Mouse (Mus musculus) urinary bladder, postnatal 14 days (tissue): ENCODE measurements around the gene Vwa2.

ENCODE experiments used
- DNase-seq: peaks from one replicate; pipeline ENCODE4 v3.0.0; 2021; ENCODE audit warnings: low spot score

Gene Vwa2

DNA sequence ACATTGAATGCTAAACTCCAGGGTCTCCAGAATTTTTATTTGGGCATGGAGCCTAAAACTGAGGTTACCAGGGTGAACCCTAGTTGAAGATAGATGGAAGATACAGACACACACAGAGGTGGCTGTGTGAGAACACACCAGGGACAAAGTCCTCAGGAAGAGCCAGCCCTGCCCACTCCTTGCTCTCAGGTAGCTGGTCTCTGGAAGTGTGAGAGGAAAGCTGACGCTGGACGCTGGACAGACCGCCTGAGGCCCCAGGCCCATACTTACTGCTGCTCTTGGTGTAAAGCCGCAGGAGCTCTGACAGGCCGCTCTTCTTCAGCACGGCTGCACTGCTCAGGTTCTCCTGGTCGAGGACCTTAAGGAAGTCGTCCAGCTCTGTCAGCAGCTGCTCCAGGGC, 75.8 kb downstream of the Vwa2 start:
- no peak for DNase-seq

DNA sequence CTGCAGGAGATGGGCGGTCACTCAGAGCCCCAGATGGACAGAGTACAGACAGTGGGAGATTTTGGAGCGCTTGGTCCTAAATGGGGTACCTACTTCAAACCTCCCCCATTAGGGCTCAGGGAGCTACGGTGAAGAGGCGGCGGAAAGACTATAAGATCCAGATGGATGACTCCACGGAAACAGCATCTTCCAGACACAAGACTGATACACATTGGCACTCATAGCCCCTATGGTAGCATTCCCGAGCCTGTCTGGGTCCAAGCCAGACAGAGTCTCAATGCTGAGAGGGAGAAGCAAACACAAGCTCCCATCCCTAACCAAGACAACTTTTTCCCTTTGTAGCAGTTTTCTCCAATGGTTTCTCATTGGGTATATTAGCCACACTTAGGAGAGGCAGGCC, 76.8 kb downstream of the Vwa2 start:
- DNase-seq: no peak

DNA sequence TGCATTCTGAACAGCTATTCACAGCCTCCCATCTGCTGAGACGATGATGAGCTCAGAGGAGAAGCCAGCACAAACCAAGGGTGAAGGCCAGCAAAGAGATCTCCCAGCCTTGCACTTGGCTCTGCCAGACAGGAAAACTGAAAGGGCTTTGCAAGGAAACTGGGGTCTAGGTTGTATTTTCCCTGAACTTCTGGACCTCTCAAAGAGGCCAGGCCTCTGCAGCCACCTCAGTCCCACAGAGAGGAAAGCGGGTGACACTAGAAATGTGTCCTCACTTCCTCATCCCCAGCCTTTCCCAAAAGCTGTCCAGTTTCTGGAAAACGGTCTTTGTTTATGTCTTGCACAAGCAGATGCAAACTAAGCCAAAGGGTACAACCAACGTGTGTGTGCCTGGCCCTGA, 79.8 kb downstream of the Vwa2 start:
- DNase-seq: no peak

DNA sequence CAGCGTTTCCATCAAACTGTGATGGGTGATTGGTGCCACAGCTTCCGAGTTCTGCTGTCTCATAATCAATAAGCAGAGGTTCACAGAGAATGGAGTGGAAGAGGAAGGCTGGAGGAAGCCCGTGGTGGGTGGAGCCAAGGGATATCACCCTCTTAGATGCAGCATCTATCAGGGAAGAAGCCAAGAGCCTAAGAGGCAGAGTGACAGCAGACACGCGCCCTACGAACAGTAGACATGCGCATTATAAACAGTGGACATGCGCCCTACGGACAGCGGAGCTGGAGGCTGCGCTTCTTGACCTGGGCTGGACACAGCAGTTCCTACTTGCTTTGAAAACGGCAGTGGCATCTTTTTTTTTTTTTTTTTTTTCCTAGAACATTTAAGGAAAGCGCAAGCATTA, 80.8 kb downstream of the Vwa2 start:
- DNase-seq: no peak

DNA sequence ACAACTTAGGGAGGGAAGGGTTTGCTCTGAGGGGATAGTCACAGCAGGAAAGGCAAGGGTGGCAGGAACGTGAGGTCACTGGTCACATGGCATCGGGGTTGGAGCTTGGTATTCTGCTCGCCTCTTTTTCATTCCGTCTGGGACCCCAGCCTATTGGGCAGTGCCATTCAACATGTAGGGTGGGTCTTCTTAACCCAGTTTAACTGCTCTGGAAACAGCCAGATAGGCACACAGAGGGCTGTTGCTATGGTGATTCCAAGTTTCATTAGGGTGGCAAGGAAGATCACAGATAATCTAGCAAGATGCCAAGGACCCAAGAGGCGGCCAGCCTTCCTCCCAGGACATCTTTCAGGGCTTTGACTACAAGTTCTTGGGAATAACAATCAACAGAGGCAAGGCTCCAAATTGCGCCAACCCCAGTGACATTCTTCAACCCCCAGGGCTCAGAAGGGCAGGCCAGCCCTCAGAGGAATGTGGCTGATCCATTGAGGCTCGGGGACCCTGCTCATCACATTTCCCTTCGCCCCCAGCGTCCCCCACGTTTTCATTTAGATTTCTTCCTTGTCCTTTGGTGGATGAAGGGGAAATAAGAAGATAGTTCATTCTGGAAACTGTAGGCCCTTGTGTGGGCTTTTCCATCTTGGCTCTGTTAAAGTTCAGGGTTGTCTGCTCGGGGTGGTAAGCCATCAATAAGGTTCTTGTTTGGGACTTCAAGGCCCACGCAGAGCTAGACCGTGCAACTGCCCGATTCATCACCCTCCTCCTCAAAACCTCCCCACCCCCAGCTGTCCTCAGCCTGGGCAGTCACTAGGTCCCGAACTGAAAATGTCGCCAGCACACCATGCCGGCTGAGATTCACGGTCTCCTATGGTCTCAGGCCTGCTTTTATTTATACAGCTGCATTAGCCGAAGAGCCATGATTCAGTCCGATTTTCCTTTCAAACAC, 81.8 kb downstream of the Vwa2 start:
- DNase-seq: no peak

DNA sequence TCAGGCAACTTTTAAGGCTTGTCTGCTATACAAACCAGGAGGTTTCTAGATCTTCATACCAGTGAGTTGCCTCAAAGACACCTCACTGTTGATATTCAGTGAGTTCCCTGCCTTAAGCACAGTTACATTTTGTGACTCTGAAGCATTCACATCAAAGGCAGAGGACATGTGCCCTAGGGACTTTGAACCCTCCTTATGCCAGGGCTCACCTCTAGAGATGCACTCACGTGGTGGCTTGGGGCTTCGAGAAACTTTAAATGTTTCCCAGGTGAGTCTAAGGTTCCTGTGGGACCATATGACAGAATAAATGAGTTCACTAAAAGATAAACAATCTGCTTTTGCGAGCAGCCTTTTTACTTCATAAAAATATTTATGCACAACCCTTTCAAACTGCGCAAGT, 84.0 kb downstream of the Vwa2 start:
- no peak for DNase-seq

DNA sequence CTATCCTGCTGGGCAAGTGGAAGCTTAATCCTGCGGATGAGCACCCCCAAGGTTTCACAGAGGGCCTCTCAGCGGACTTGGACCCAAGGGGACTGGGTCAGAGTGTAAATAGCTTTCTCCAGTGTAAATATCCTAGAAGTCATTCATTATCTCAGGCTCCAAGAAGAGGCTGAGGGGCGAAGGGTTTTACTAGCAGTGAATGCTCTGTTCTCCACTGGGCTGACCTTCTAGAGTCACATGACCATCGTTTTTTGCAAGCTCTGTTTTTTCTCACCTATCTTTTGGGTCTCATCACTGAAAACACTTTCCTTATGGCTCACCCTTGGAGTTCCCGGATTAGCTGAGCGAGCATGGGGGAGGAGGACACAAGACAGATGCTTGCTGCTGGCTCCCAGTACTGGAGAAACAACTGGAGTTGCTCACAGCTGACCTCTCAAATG, 84.6 kb downstream of the Vwa2 start:
- DNase-seq: peak; percentile 26

DNA sequence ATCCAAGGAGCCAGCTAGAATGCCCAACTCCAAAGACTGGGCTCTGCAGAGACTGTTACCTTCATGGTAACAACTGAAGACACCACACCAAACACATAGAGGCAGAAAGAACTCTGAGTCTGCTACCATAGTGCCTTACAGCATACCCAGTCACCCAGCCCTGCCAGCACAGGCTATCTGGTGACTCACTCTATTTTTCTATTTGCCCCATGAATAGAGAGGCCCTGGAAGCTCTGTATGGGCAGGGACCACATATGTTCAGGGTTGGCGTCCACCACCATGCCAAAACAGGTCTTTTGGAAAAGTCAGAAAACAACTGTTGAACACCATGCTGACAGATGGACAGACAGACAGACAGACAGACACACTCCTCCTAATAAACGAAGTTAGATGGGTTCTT, 85.0 kb downstream of the Vwa2 start:
- no peak for DNase-seq

DNA sequence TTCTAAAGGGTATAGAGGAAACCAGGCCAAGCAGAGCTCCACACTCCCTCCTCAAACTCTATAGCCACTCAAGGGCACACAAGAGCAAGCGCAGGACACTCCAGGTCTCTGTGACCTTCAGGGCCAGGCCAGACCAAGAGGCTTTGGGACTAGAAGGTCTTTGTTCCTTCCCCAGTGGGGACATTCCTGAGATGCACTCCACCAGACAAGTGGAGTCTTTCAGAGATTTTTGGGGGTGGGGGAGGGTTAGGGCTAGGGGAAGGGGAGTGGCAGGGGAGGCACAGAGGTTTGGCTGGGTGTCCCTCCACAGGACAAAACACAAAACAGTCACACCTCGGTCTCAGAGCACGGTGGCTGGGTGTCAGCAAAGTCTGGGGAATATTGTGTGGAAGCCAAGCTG, 85.6 kb downstream of the Vwa2 start:
- no peak for DNase-seq
